9 mouse cellular contexts compared by ENCODE assay signal in genomic region chr7:4899649-4900522, GRCm38 (mm10). TPM values are rescaled to one million over a fixed set of nuclear protein-coding genes. Genes with fewer than 3 reads are reported as not detected.
DNase-seq lines count a peak whose midpoint lies in the region; ATAC-seq and TF ChIP-seq lines count a peak whose summit lies in the region.
"Had no signal": no experiment of that assay in that cellular context is flagged by ENCODE, and none has a peak within 500 bp of the region (broad histone marks: within the 10 kb centered on the region; RNA-seq: fewer than 3 reads in every experiment).

No protein-coding gene starts in this region.

- no peaks in the 10 kb centered on the region for H3K36me3 ChIP-seq in heart, adult 2 months (ENCODE audit: control insufficient read depth, insufficient read depth, low read length)
- no peaks in the 10 kb centered on the region for H3K36me3 ChIP-seq in midbrain, embryonic 13.5 days

- peak overlapping the region; percentile 54 for H3K4me2 ChIP-seq in midbrain, embryonic 13.5 days (replicated peaks)

- peak overlapping the region; percentile 72 for H3K9ac ChIP-seq in heart, adult 2 months (ENCODE audit: low read depth, low read length)
- H3K9ac ChIP-seq in midbrain, embryonic 13.5 days (replicated peaks): peak overlapping the region; percentile 48; the same call in 1 of the 2 replicates

- no peaks in the 10 kb centered on the region; the same call in 1 of the 2 replicates for H3K27me3 ChIP-seq in heart, adult 2 months (ENCODE audit: control insufficient read depth, insufficient read depth, low read length)
- H3K27me3 ChIP-seq in midbrain, embryonic 13.5 days: no peaks in the 10 kb centered on the region

- no peaks in the 10 kb centered on the region; the same call in 1 of the 2 replicates for H3K4me1 ChIP-seq in heart, adult 2 months (ENCODE audit: control insufficient read depth, insufficient read depth, low read length)
- H3K4me1 ChIP-seq in midbrain, embryonic 13.5 days (replicated peaks): peaks cover 19% of the 10 kb centered on the region

- TF ChIP-seq EP300 in heart, adult 2 months (IDR thresholded peaks at IDR 0.05; ENCODE audit: insufficient read depth, low read depth, low read length): no peak

- no peak for DNase-seq in heart, adult 2 months
- DNase-seq in heart, postnatal 4 days: no peak
- DNase-seq in brain, embryonic 14.5 days (ENCODE audit: low read depth): peak; percentile 65
- peak; percentile 45 for DNase-seq in gastrocnemius, postnatal 14 days
- peak; percentile 40 to 51 for DNase-seq in kidney, postnatal 4 days
- no peak for DNase-seq in right cerebral cortex, adult 18-20 months

- 10% methylated on average over 19 of the region's 19 CpGs for WGBS in heart, adult 2 months
- WGBS in midbrain, embryonic 13.5 days: 5% methylated on average over 19 of the region's 19 CpGs

- H3K9me3 ChIP-seq in midbrain, embryonic 13.5 days: no peaks in the 10 kb centered on the region

- intact Hi-C loops in heart, adult 2 months (cut with DNase I): no loop called here
- intact Hi-C loops in gastrocnemius, postnatal 14 days (cut with DNase I; ENCODE audit: low total_unique reads): no loop called here

- peak; percentile 57 for ATAC-seq in midbrain, embryonic 13.5 days
- no peak for ATAC-seq in monocyte, adult 5-6 weeks (replicated peaks; ENCODE audit: insufficient number of reproducible peaks, low FRiP score, low TSS enrichment, poor library complexity, severe bottlenecking)
- ATAC-seq: Patski had no signal

- 0 out of 2 replicates have a peak, but pooled peaks have one; percentile 18 for TF ChIP-seq POLR2A in heart, adult 2 months (IDR thresholded peaks at IDR 0.05; ENCODE audit: insufficient read depth, low read depth, low read length)
- TF ChIP-seq POLR2A in brain, embryonic 14.5 days (IDR thresholded peaks at IDR 0.05; ENCODE audit: borderline replicate concordance, extremely low read depth, insufficient read depth, insufficient read length, poor library complexity, severe bottlenecking): no peak

- H3K4me3 ChIP-seq in heart, adult 2 months: peak overlapping the region; percentile 39
- H3K4me3 ChIP-seq in midbrain, embryonic 13.5 days (replicated peaks): peak overlapping the region; percentile 30

- no peaks in the 10 kb centered on the region for H3K79me2 ChIP-seq in heart, adult 2 months (replicated peaks; ENCODE audit: control insufficient read depth, insufficient read depth, low read length)

- peak overlapping the region; percentile 61 for H3K27ac ChIP-seq in heart, adult 2 months
- no peak overlapping the region for H3K27ac ChIP-seq in midbrain, embryonic 13.5 days

- TF ChIP-seq CTCF in heart, adult 2 months (IDR thresholded peaks at IDR 0.05): peak; percentile 13; the same call in 1 of the 2 replicates
- TF ChIP-seq CTCF in brain, embryonic 14.5 days (IDR thresholded peaks at IDR 0.05; ENCODE audit: borderline replicate concordance, extremely low read depth, insufficient read depth, insufficient read length): peak; percentile 15; the same call in 1 of the 2 replicates

RNA-seq across cellular contexts. Expression of gene Gm36210, which starts 6.4 kb away (rescaled TPM):
- under 1 TPM in 1 of 2 experiments, not detected in 1; 0.18 TPM for total RNA-seq in heart, adult 2 months (2021)
- polyA plus RNA-seq in heart, adult 2 months (2012; rRNA removed): 0.20 and 0.29 TPM in 2 replicates
- total RNA-seq in heart, postnatal 4 days (2021): not detected
- polyA plus RNA-seq in brain, embryonic 14.5 days (2012; rRNA removed): 0.77 and 1.3 TPM in 2 replicates
- not detected for total RNA-seq in gastrocnemius, postnatal 14 days (2021)
- 0.31 and 0.32 TPM in 2 replicates for polyA plus RNA-seq in midbrain, embryonic 13.5 days (2015; fragmentation: Nextera tagmentation; extraction: Ambion mirVana)
- not detected in 3 replicates for total RNA-seq in monocyte, adult 5-6 weeks (2017)
- polyA plus RNA-seq: Patski had no signal

RNA-seq across cellular contexts. Expression of gene Zfp628, which starts 15.1 kb away (rescaled TPM):
- total RNA-seq in heart, adult 2 months (2021): 1 to 10 TPM; 6.8 to 9.4 TPM
- 6.1 and 7.5 TPM in 2 replicates for polyA plus RNA-seq in heart, adult 2 months (2012; rRNA removed)
- 10 to 100 TPM; 14.7 to 16.7 TPM for total RNA-seq in heart, postnatal 4 days (2021)
- 16.7 and 21.7 TPM in 2 replicates for polyA plus RNA-seq in brain, embryonic 14.5 days (2012; rRNA removed)
- 1 to 10 TPM; 7.9 to 8.4 TPM for total RNA-seq in gastrocnemius, postnatal 14 days (2021)
- 4.3 and 4.4 TPM in 2 replicates for polyA plus RNA-seq in midbrain, embryonic 13.5 days (2015; fragmentation: Nextera tagmentation; extraction: Ambion mirVana)
- total RNA-seq in monocyte, adult 5-6 weeks (2017): 2.6 to 6.0 TPM (median 5.9 TPM) in 3 replicates

RNA-seq across cellular contexts. Expression of gene Nat14, which starts 21.9 kb away (rescaled TPM):
- 1 to 10 TPM; 5.6 to 5.8 TPM for total RNA-seq in heart, adult 2 months (2021)
- 3.5 TPM in 2 replicates for polyA plus RNA-seq in heart, adult 2 months (2012; rRNA removed)
- total RNA-seq in heart, postnatal 4 days (2021): 1 to 10 TPM; 3.9 to 6.2 TPM
- 27.3 and 27.9 TPM in 2 replicates for polyA plus RNA-seq in brain, embryonic 14.5 days (2012; rRNA removed)
- total RNA-seq in gastrocnemius, postnatal 14 days (2021): 1 to 10 TPM; 2.4 to 3.3 TPM
- 29.5 and 31.1 TPM in 2 replicates for polyA plus RNA-seq in midbrain, embryonic 13.5 days (2015; fragmentation: Nextera tagmentation; extraction: Ambion mirVana)
- 0.49 TPM in 1 of 3 replicates, not detected in the others for total RNA-seq in monocyte, adult 5-6 weeks (2017)

RNA-seq across cellular contexts. Expression of gene Isoc2a, which starts 22.9 kb away (rescaled TPM):
- 10 to 100 TPM; 48.9 to 55.5 TPM for total RNA-seq in heart, adult 2 months (2021)
- 29.3 and 30.6 TPM in 2 replicates for polyA plus RNA-seq in heart, adult 2 months (2012; rRNA removed)
- 10 to 100 TPM; 14.7 to 15.5 TPM for total RNA-seq in heart, postnatal 4 days (2021)
- 6.7 and 9.0 TPM in 2 replicates for polyA plus RNA-seq in brain, embryonic 14.5 days (2012; rRNA removed)
- 10 to 100 TPM; 15.8 to 16.7 TPM for total RNA-seq in gastrocnemius, postnatal 14 days (2021)
- polyA plus RNA-seq in midbrain, embryonic 13.5 days (2015; fragmentation: Nextera tagmentation; extraction: Ambion mirVana): 0.43 and 0.65 TPM in 2 replicates
- 4.5 to 8.4 TPM (median 7.9 TPM) in 3 replicates for total RNA-seq in monocyte, adult 5-6 weeks (2017)

RNA-seq across cellular contexts. Expression of gene Ssc5d, which starts 25.7 kb away (rescaled TPM):
- 1 to 10 TPM; 1.7 to 2.9 TPM for total RNA-seq in heart, adult 2 months (2021)
- 5.9 and 6.4 TPM in 2 replicates for polyA plus RNA-seq in heart, adult 2 months (2012; rRNA removed)
- 10 to 100 TPM in 1 of 2 experiments, 1 to 10 TPM in 1; 8.7 to 11.1 TPM for total RNA-seq in heart, postnatal 4 days (2021)
- polyA plus RNA-seq in brain, embryonic 14.5 days (2012; rRNA removed): 2.3 and 3.6 TPM in 2 replicates
- 10 to 100 TPM; 28.5 to 33.4 TPM for total RNA-seq in gastrocnemius, postnatal 14 days (2021)
- 0.88 and 0.98 TPM in 2 replicates for polyA plus RNA-seq in midbrain, embryonic 13.5 days (2015; fragmentation: Nextera tagmentation; extraction: Ambion mirVana)
- not detected in 3 replicates for total RNA-seq in monocyte, adult 5-6 weeks (2017)

Comparison
In these comparisons a context has a peak if more than half of its experiments do, and no peak if none do; other contexts are left out.
1. DNase-seq: peak in brain, embryonic 14.5 days (single experiment), gastrocnemius, postnatal 14 days (single experiment) and kidney, postnatal 4 days (2 of 2); none in heart, adult 2 months (0 of 2), heart, postnatal 4 days (single experiment) and right cerebral cortex, adult 18-20 months (single experiment).